Mouse (Mus musculus): ENCODE measurements around the gene Doc2g. TPM values are rescaled to one million over a fixed set of nuclear protein-coding genes. Genes with fewer than 3 reads are reported as not detected.

The Doc2g gene
- polyA plus RNA-seq, 1 experiment = 2.5 TPM

- no peaks in the 10 kb centered on the region for H3K36me3 ChIP-seq (ENCODE audit: control insufficient read depth, insufficient read depth)
- H3K4me2 ChIP-seq (ENCODE audit: low read depth) = no peak overlapping the region
- H3K4me3 ChIP-seq = no peak overlapping the region
- H3K27me3 ChIP-seq (ENCODE audit: control insufficient read depth, insufficient read depth, insufficient read length) = no peaks in the 10 kb centered on the region
- TF ChIP-seq REST (IDR thresholded peaks at IDR 0.05; ENCODE audit: insufficient read depth, insufficient read length) (no peak), POLR2A (IDR thresholded peaks at IDR 0.05; ENCODE audit: insufficient read length, low read depth) (no peak), CEBPB (IDR thresholded peaks at IDR 0.05; ENCODE audit: insufficient read depth, poor library complexity, severe bottlenecking) (no peak), POLR2AphosphoS2 (IDR thresholded peaks at IDR 0.05; ENCODE audit: insufficient read length, low read depth) (no peak), MYOG (IDR thresholded peaks at IDR 0.05; ENCODE audit: control insufficient read depth in 1 of 3, insufficient read depth in 1 of 3, insufficient read length in 2 of 3, low read depth in 2 of 3) (no peak), MAX (IDR thresholded peaks at IDR 0.05; ENCODE audit: low read depth) (no peak), TCF3 (IDR thresholded peaks at IDR 0.05; ENCODE audit: insufficient read length, low read depth) (no peak)
- no peak overlapping the region for H3ac ChIP-seq (ENCODE audit: control insufficient read depth, insufficient read length)
- H3K79me2 ChIP-seq (ENCODE audit: control insufficient read depth, insufficient read depth) = no peaks in the 10 kb centered on the region
Measured at GRCm38 (mm10) chr19:3980309-3980708, 22.8 kb upstream of the Doc2g start.

GRCm38 (mm10) chr19:3980917-3981316 lies 22.2 kb upstream of the Doc2g start:
- Histone ChIP-seq H3K27me3 (ENCODE audit: control insufficient read depth, insufficient read depth, insufficient read length) (no peaks in the 10 kb centered on the region), H3K79me2 (ENCODE audit: control insufficient read depth, insufficient read depth) (no peaks in the 10 kb centered on the region), H3K36me3 (ENCODE audit: control insufficient read depth, insufficient read depth) (no peaks in the 10 kb centered on the region), H3ac (ENCODE audit: control insufficient read depth, insufficient read length) (no peak overlapping the region), H3K4me3 (no peak overlapping the region), H3K4me2 (ENCODE audit: low read depth) (no peak overlapping the region)
- TF ChIP-seq TCF12 (IDR thresholded peaks at IDR 0.05; ENCODE audit: insufficient read depth, poor library complexity, severe bottlenecking) (no peak), TCF3 (IDR thresholded peaks at IDR 0.05; ENCODE audit: insufficient read length, low read depth) (no peak), SRF (IDR thresholded peaks at IDR 0.05; ENCODE audit: control insufficient read depth, insufficient read length, low read depth) (no peak), POLR2A (IDR thresholded peaks at IDR 0.05; ENCODE audit: insufficient read length, low read depth) (no peak), REST (IDR thresholded peaks at IDR 0.05; ENCODE audit: insufficient read depth, insufficient read length) (no peak), E2F4 (IDR thresholded peaks at IDR 0.05; ENCODE audit: insufficient read depth) (no peak), CEBPB (IDR thresholded peaks at IDR 0.05; ENCODE audit: insufficient read depth, poor library complexity, severe bottlenecking) (no peak), MYOG (IDR thresholded peaks at IDR 0.05; ENCODE audit: control insufficient read depth in 1 of 3, insufficient read depth in 1 of 3, insufficient read length in 2 of 3, low read depth in 2 of 3) (no peak), POLR2AphosphoS2 (IDR thresholded peaks at IDR 0.05; ENCODE audit: insufficient read length, low read depth) (no peak), MAX (IDR thresholded peaks at IDR 0.05; ENCODE audit: low read depth) (no peak), MYOD1 (IDR thresholded peaks at IDR 0.05; ENCODE audit: control insufficient read depth in 1 of 3, insufficient read length in 2 of 3, low read depth in 2 of 3) (no peak), USF1 (IDR thresholded peaks at IDR 0.05; ENCODE audit: low read depth) (no peak)

- H3K4me3 ChIP-seq = no peak overlapping the region
- no peak overlapping the region for H3K4me2 ChIP-seq (ENCODE audit: low read depth)
- no peaks in the 10 kb centered on the region for H3K36me3 ChIP-seq (ENCODE audit: control insufficient read depth, insufficient read depth)
- H3K27me3 ChIP-seq (ENCODE audit: control insufficient read depth, insufficient read depth, insufficient read length) = no peaks in the 10 kb centered on the region
- no peak overlapping the region for H3ac ChIP-seq (ENCODE audit: control insufficient read depth, insufficient read length)
- no peaks in the 10 kb centered on the region for H3K79me2 ChIP-seq (ENCODE audit: control insufficient read depth, insufficient read depth)
- TF ChIP-seq REST (IDR thresholded peaks at IDR 0.05; ENCODE audit: insufficient read depth, insufficient read length) (no peak), MYOG (IDR thresholded peaks at IDR 0.05; ENCODE audit: control insufficient read depth in 1 of 3, insufficient read depth in 1 of 3, insufficient read length in 2 of 3, low read depth in 2 of 3) (no peak), SRF (IDR thresholded peaks at IDR 0.05; ENCODE audit: control insufficient read depth, insufficient read length, low read depth) (no peak), TCF12 (IDR thresholded peaks at IDR 0.05; ENCODE audit: insufficient read depth, poor library complexity, severe bottlenecking) (no peak), E2F4 (IDR thresholded peaks at IDR 0.05; ENCODE audit: insufficient read depth) (no peak), CEBPB (IDR thresholded peaks at IDR 0.05; ENCODE audit: insufficient read depth, poor library complexity, severe bottlenecking) (no peak)
Measured at GRCm38 (mm10) chr19:3983527-3984200, 19.4 kb upstream of the Doc2g start.

GRCm38 (mm10) chr19:3985261-3985681 lies 17.8 kb upstream of the Doc2g start:
- H3K79me2 ChIP-seq (ENCODE audit: control insufficient read depth, insufficient read depth) = no peaks in the 10 kb centered on the region
- no peak overlapping the region for H3ac ChIP-seq (ENCODE audit: control insufficient read depth, insufficient read length)
- TF ChIP-seq POLR2A (IDR thresholded peaks at IDR 0.05; ENCODE audit: insufficient read length, low read depth) (no peak), TCF3 (IDR thresholded peaks at IDR 0.05; ENCODE audit: insufficient read length, low read depth) (no peak), E2F4 (IDR thresholded peaks at IDR 0.05; ENCODE audit: insufficient read depth) (no peak), MYOG (IDR thresholded peaks at IDR 0.05; ENCODE audit: control insufficient read depth in 1 of 3, insufficient read depth in 1 of 3, insufficient read length in 2 of 3, low read depth in 2 of 3) (no peak), MAX (IDR thresholded peaks at IDR 0.05; ENCODE audit: low read depth) (no peak), POLR2AphosphoS2 (IDR thresholded peaks at IDR 0.05; ENCODE audit: insufficient read length, low read depth) (no peak), MYOD1 (IDR thresholded peaks at IDR 0.05; ENCODE audit: control insufficient read depth in 1 of 3, insufficient read length in 2 of 3, low read depth in 2 of 3) (no peak), SRF (IDR thresholded peaks at IDR 0.05; ENCODE audit: control insufficient read depth, insufficient read length, low read depth) (no peak), CEBPB (IDR thresholded peaks at IDR 0.05; ENCODE audit: insufficient read depth, poor library complexity, severe bottlenecking) (no peak), USF1 (IDR thresholded peaks at IDR 0.05; ENCODE audit: low read depth) (no peak), REST (IDR thresholded peaks at IDR 0.05; ENCODE audit: insufficient read depth, insufficient read length) (no peak), TCF12 (IDR thresholded peaks at IDR 0.05; ENCODE audit: insufficient read depth, poor library complexity, severe bottlenecking) (no peak)
- no peaks in the 10 kb centered on the region for H3K27me3 ChIP-seq (ENCODE audit: control insufficient read depth, insufficient read depth, insufficient read length)
- H3K36me3 ChIP-seq (ENCODE audit: control insufficient read depth, insufficient read depth) = no peaks in the 10 kb centered on the region
- no peak overlapping the region for H3K4me2 ChIP-seq (ENCODE audit: low read depth)
- H3K4me3 ChIP-seq = no peak overlapping the region
